Mouse (Mus musculus): ENCODE measurements at regions not wholly inside any gene's neighbourhood (a gene's known extent, or its start where the extent isn't known, plus 50 kb on each side); places are given as distances from the start of the nearest gene placed in this dataset.
A peak's percentile ranks its signal among the peaks of the same experiment; 100 is the strongest.

GRCm38 (mm10) chr1:151045334-151045733 is 52.1 kb upstream of the Hmcn1 start:
- Histone ChIP-seq H3K9ac (no peak overlapping the region), H3K27me3 (no peaks in the 10 kb centered on the region), H3K4me2 (replicated peaks) (no peak overlapping the region), H3K36me3 (no peaks in the 10 kb centered on the region), H3K9me3 (no peaks in the 10 kb centered on the region), H3K27ac (no peak overlapping the region), H3K4me3 (no peak overlapping the region), H3K4me1 (peaks cover 8% of the 10 kb centered on the region)
- 42% methylated on average over 5 of the region's 5 CpGs for WGBS
- no peak for ATAC-seq (ENCODE audit: insufficient number of reproducible peaks, insufficient read depth, low FRiP score, low TSS enrichment)

DNA sequence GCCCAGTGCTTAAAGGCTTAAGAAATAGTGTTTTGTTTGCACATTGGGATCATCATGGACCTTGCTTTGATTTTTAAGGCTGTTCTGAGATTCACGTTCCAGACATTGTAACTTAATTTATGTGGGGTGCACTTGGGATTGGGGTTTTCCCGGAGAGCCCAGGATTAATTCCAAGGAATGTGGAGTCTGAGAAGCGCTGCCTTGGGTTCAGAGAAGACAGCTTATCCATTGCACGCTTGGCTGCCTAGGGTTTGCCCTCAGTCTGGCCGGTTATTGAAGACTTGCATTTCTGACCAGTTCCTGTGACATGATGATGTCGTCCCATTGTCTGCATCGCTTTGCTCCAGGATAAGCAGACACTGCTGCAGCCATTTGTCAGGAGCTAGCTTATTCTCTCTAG is 53.4 kb upstream of the Hmcn1 start:
- Histone ChIP-seq H3K27ac (no peak overlapping the region), H3K4me2 (replicated peaks) (no peak overlapping the region), H3K36me3 (no peaks in the 10 kb centered on the region), H3K4me3 (no peak overlapping the region), H3K9me3 (no peaks in the 10 kb centered on the region), H3K27me3 (no peaks in the 10 kb centered on the region), H3K9ac (no peak overlapping the region), H3K4me1 (peaks cover 8% of the 10 kb centered on the region)
- WGBS = 39% methylated on average over 7 of the region's 7 CpGs
- ATAC-seq (ENCODE audit: insufficient number of reproducible peaks, insufficient read depth, low FRiP score, low TSS enrichment) = no peak

GRCm38 (mm10) chr1:151049726-151050506 is 56.7 kb upstream of the Hmcn1 start:
- Histone ChIP-seq H3K4me1 (peaks cover 11% of the 10 kb centered on the region), H3K27ac (no peak overlapping the region), H3K9me3 (no peaks in the 10 kb centered on the region), H3K4me2 (replicated peaks) (no peak overlapping the region), H3K27me3 (no peaks in the 10 kb centered on the region), H3K4me3 (no peak overlapping the region), H3K36me3 (no peaks in the 10 kb centered on the region), H3K9ac (no peak overlapping the region)
- ATAC-seq (ENCODE audit: insufficient number of reproducible peaks, insufficient read depth, low FRiP score, low TSS enrichment) = 0 out of 2 replicates have a peak, but pooled peaks have one; percentile 17
- WGBS = 82% methylated on average over 19 of the region's 19 CpGs

DNA sequence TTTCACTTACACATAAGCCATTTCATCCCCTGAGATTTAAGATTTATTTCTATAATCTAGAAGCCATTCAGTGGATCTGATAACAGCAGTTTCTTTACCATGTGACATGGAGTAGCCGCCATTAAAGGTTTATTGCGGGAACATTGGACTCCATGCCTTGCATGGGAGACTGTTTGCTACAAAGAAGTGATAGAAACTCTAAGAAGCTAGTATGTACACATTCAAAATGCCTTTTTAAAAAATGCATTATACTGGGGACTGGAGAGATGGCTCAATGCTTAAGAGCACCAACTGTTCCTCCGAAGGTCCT is 57.2 kb upstream of the Hmcn1 start:
- Histone ChIP-seq H3K4me2 (replicated peaks) (no peak overlapping the region), H3K27ac (no peak overlapping the region), H3K36me3 (no peaks in the 10 kb centered on the region), H3K9me3 (no peaks in the 10 kb centered on the region), H3K27me3 (no peaks in the 10 kb centered on the region), H3K9ac (no peak overlapping the region), H3K4me3 (no peak overlapping the region), H3K4me1 (peaks cover 11% of the 10 kb centered on the region)
- no peak for ATAC-seq (ENCODE audit: insufficient number of reproducible peaks, insufficient read depth, low FRiP score, low TSS enrichment)
- WGBS = 90% methylated on average over 3 of the region's 3 CpGs

GRCm38 (mm10) chr1:151053268-151053667 is 60.0 kb upstream of the Hmcn1 start:
- H3K4me2 ChIP-seq (replicated peaks) = no peak overlapping the region
- 0 out of 2 replicates have a peak, but pooled peaks cover 3% of the 10 kb centered on the region for H3K4me1 ChIP-seq
- 59% methylated on average over 5 of the region's 5 CpGs for WGBS
- no peak for ATAC-seq (ENCODE audit: insufficient number of reproducible peaks, insufficient read depth, low FRiP score, low TSS enrichment)
- H3K9ac ChIP-seq = no peak overlapping the region
- no peaks in the 10 kb centered on the region for H3K27me3 ChIP-seq
- H3K27ac ChIP-seq = no peak overlapping the region
- H3K9me3 ChIP-seq = no peaks in the 10 kb centered on the region
- H3K36me3 ChIP-seq = no peaks in the 10 kb centered on the region
- no peak overlapping the region for H3K4me3 ChIP-seq

DNA sequence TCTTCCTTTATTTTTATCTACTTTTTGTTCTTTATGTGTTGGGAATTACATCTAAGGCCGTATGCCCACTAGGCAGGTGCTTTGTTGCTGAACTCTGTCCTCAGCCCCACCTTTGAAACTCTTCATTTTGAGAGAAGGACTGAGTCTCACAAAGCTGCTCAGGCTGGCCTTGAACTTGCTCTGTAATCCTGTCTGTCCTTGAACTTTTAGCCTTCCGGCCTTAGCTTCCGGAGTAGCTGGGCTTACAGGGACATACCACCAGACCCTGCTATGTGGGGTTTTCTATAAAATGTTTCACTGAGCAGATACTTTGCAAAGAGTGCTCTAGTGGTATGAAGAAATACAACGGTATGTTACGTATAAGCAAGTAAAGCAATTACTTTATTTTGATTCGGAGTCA is 62.2 kb upstream of the Hmcn1 start:
- no peak overlapping the region for H3K4me3 ChIP-seq
- 0 out of 2 replicates have a peak, but pooled peaks cover 3% of the 10 kb centered on the region for H3K4me1 ChIP-seq
- H3K36me3 ChIP-seq = no peaks in the 10 kb centered on the region
- ATAC-seq (ENCODE audit: insufficient number of reproducible peaks, insufficient read depth, low FRiP score, low TSS enrichment) = no peak
- no peak overlapping the region for H3K27ac ChIP-seq
- 85% methylated on average over 6 of the region's 6 CpGs for WGBS
- H3K9me3 ChIP-seq = no peaks in the 10 kb centered on the region
- no peak overlapping the region for H3K9ac ChIP-seq
- no peaks in the 10 kb centered on the region for H3K27me3 ChIP-seq
- H3K4me2 ChIP-seq (replicated peaks) = no peak overlapping the region

DNA sequence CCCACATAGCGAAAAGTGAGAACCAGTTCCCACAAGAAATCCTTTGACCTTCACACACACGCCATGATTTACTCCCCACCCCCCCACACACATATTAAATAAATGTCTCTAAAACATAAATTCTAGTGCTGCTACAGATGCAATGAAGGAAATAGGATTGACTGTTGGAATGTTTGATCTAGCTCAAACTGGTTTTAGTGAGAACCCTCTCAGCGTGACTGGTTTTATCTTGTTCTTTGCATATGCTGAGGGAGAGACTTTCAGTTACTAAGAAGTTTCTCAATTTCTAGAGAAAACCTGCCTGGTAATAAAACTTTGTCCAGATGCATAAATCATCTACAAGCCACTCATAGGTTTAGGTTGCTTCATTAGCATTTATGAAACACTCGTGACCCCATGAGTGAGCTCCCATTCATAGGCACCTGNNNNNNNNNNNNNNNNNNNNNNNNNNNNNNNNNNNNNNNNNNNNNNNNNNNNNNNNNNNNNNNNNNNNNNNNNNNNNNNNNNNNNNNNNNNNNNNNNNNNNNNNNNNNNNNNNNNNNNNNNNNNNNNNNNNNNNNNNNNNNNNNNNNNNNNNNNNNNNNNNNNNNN is 66.4 kb upstream of the Hmcn1 start:
- H3K36me3 ChIP-seq = no peaks in the 10 kb centered on the region
- no peak overlapping the region for H3K4me2 ChIP-seq (replicated peaks)
- no peak for ATAC-seq (ENCODE audit: insufficient number of reproducible peaks, insufficient read depth, low FRiP score, low TSS enrichment)
- H3K27me3 ChIP-seq = no peaks in the 10 kb centered on the region
- H3K4me1 ChIP-seq = peaks cover 11% of the 10 kb centered on the region; the same call in 1 of the 2 replicates
- H3K9me3 ChIP-seq = no peaks in the 10 kb centered on the region
- H3K4me3 ChIP-seq = no peak overlapping the region
- H3K9ac ChIP-seq = no peak overlapping the region
- 87% methylated on average over 4 of the region's 4 CpGs for WGBS
- H3K27ac ChIP-seq = no peak overlapping the region

GRCm38 (mm10) chr1:151065090-151065567 is 71.9 kb upstream of the Hmcn1 start:
- Histone ChIP-seq H3K27me3 (no peaks in the 10 kb centered on the region), H3K4me2 (replicated peaks) (no peak overlapping the region), H3K36me3 (no peaks in the 10 kb centered on the region), H3K27ac (peak overlapping the region; percentile 9; the same call in 1 of the 2 replicates), H3K4me3 (no peak overlapping the region), H3K9me3 (no peaks in the 10 kb centered on the region), H3K4me1 (peaks cover 13% of the 10 kb centered on the region; the same call in 1 of the 2 replicates), H3K9ac (no peak overlapping the region)
- ATAC-seq (ENCODE audit: insufficient number of reproducible peaks, insufficient read depth, low FRiP score, low TSS enrichment) = no peak
- WGBS = 52% methylated on average over 9 of the region's 9 CpGs

- Histone ChIP-seq H3K4me3 (no peak overlapping the region), H3K27ac (no peak overlapping the region), H3K27me3 (no peaks in the 10 kb centered on the region), H3K4me2 (replicated peaks) (no peak overlapping the region), H3K9me3 (no peaks in the 10 kb centered on the region), H3K9ac (no peak overlapping the region), H3K4me1 (peaks cover 13% of the 10 kb centered on the region; the same call in 1 of the 2 replicates), H3K36me3 (no peaks in the 10 kb centered on the region)
- WGBS = 54% methylated on average over 15 of the region's 15 CpGs
- no peak for ATAC-seq (ENCODE audit: insufficient number of reproducible peaks, insufficient read depth, low FRiP score, low TSS enrichment)
These were observed 73.3 kb upstream of the Hmcn1 start for GRCm38 (mm10) chr1:151066379-151067128.

- Histone ChIP-seq H3K27ac (no peak overlapping the region), H3K9ac (no peak overlapping the region), H3K4me3 (no peak overlapping the region), H3K36me3 (no peaks in the 10 kb centered on the region), H3K4me1 (no peaks in the 10 kb centered on the region), H3K4me2 (replicated peaks) (no peak overlapping the region), H3K9me3 (no peaks in the 10 kb centered on the region), H3K27me3 (no peaks in the 10 kb centered on the region)
- no peak for ATAC-seq (ENCODE audit: insufficient number of reproducible peaks, insufficient read depth, low FRiP score, low TSS enrichment)
- WGBS = 90% methylated on average over 16 of the region's 16 CpGs
These were observed 81.5 kb upstream of the Hmcn1 start for GRCm38 (mm10) chr1:151074508-151075314.

- WGBS = 87% methylated on average over 6 of the region's 6 CpGs
- H3K9me3 ChIP-seq = no peaks in the 10 kb centered on the region
- no peak overlapping the region for H3K4me2 ChIP-seq (replicated peaks)
- H3K4me1 ChIP-seq = no peaks in the 10 kb centered on the region
- H3K27me3 ChIP-seq = no peaks in the 10 kb centered on the region
- no peaks in the 10 kb centered on the region for H3K36me3 ChIP-seq
- no peak for ATAC-seq (ENCODE audit: insufficient number of reproducible peaks, insufficient read depth, low FRiP score, low TSS enrichment)
- no peak overlapping the region for H3K9ac ChIP-seq
- no peak overlapping the region for H3K27ac ChIP-seq
- no peak overlapping the region for H3K4me3 ChIP-seq
These were observed 82.3 kb upstream of the Hmcn1 start for GRCm38 (mm10) chr1:151075541-151075940.

Measured in embryonic facial prominence, embryonic 12.5 days (tissue).